Mouse (Mus musculus) heart, embryonic 10.5 days (tissue): Measurements from ENCODE around the gene Hist1h4f. TPM values are rescaled to one million over a fixed set of nuclear protein-coding genes. Genes with fewer than 3 reads are reported as not detected.

Experiments used
- DNase-seq: peaks from one replicate; pipeline ENCODE4 v3.0.0-alpha.2; 2017; ENCODE audit warnings: low spot score
- H3K27ac ChIP-seq: fragments of 300-500 bp; sonication (generic); 2 replicates; pipeline ENCODE4 v1.5.1; 2016; ENCODE audit warnings: mild to moderate bottlenecking
- H3K27me3 ChIP-seq: fragments of 300-500 bp; sonication (generic); 2 replicates; pipeline ENCODE4 v1.6.1; 2016; ENCODE audit warnings: mild to moderate bottlenecking; ENCODE audit not compliant: poor library complexity, insufficient read depth, severe bottlenecking
- H3K36me3 ChIP-seq: fragments of 300-500 bp; sonication (generic); 2 replicates; pipeline ENCODE4 v1.6.1; 2016; ENCODE audit warnings: mild to moderate bottlenecking, moderate library complexity
- H3K4me1 ChIP-seq: fragments of 300-500 bp; sonication (generic); 2 replicates; pipeline ENCODE4 v1.6.1; 2016; ENCODE audit warnings: mild to moderate bottlenecking
- H3K4me3 ChIP-seq: fragments of 300-500 bp; sonication (generic); 2 replicates; pipeline ENCODE4 v1.5.1; 2016; ENCODE audit warnings: mild to moderate bottlenecking, moderate library complexity
- H3K9me3 ChIP-seq: fragments of 300-500 bp; sonication (generic); 2 replicates; pipeline ENCODE4 v1.6.1; 2016; ENCODE audit warnings: mild to moderate bottlenecking, moderate library complexity
- WGBS: fragments of 180-500 bp; shearing (Covaris S2); methylation state at CpG from one replicate; pipeline ENCODE4 v1.1.7; 2016; 5-methylcytosine and 5-hydroxymethylcytosine counted together
- polyA plus RNA-seq: library from polyadenylated mRNA; unstranded; fragments of >200 nt; fragmentation: Nextera tagmentation; extraction: Ambion mirVana; gene quantifications from 2 replicates; pipeline ENCODE4 v1.2.1, GENCODE M21; 2016

Gene Hist1h4f
- polyA plus RNA-seq, 1 experiment from 2014 or later: 0.51 TPM

GRCm38 (mm10) chr13:23530181-23530900 lies 21.1 kb downstream of the Hist1h4f start:
- no peaks in the 10 kb centered on the region for H3K9me3 ChIP-seq
- H3K4me3 ChIP-seq: peak overlapping the region; percentile 67
- WGBS: under 1% methylated on average over 20 of the region's 20 CpGs
- H3K27me3 ChIP-seq: no peaks in the 10 kb centered on the region
- peaks cover 20% of the 10 kb centered on the region for H3K4me1 ChIP-seq
- H3K27ac ChIP-seq: peak overlapping the region; percentile 95
- no peaks in the 10 kb centered on the region for H3K36me3 ChIP-seq
- DNase-seq: no peak

GRCm38 (mm10) chr13:23529480-23530165 lies 21.8 kb downstream of the Hist1h4f start:
- 32% methylated on average over 2 of the region's 2 CpGs for WGBS
- H3K4me1 ChIP-seq: peaks cover 18% of the 10 kb centered on the region
- DNase-seq: no peak

GRCm38 (mm10) chr13:23529005-23529404 lies 22.4 kb downstream of the Hist1h4f start:
- Histone ChIP-seq H3K36me3 (no peaks in the 10 kb centered on the region), H3K9me3 (no peaks in the 10 kb centered on the region), H3K4me3 (peak overlapping the region; percentile 18; the same call in 1 of the 2 replicates), H3K27me3 (no peaks in the 10 kb centered on the region), H3K27ac (peak overlapping the region; percentile 59; the same call in 1 of the 2 replicates), H3K4me1 (peaks cover 15% of the 10 kb centered on the region)
- DNase-seq: no peak
- WGBS: 88% methylated on average over 5 of the region's 5 CpGs

More at GRCm38 (mm10) chr13:23529480-23530165, 21.8 kb downstream of the Hist1h4f start:
- H3K27ac ChIP-seq: peak overlapping the region; percentile 95
- peak overlapping the region; percentile 67 for H3K4me3 ChIP-seq
- no peaks in the 10 kb centered on the region for H3K9me3 ChIP-seq
- no peaks in the 10 kb centered on the region for H3K36me3 ChIP-seq
- H3K27me3 ChIP-seq: no peaks in the 10 kb centered on the region

- Histone ChIP-seq H3K4me1 (peaks cover 3% of the 10 kb centered on the region; the same call in 1 of the 2 replicates), H3K27ac (peak overlapping the region; percentile 72; the same call in 1 of the 2 replicates), H3K36me3 (no peaks in the 10 kb centered on the region), H3K9me3 (no peaks in the 10 kb centered on the region), H3K4me3 (peak overlapping the region; percentile 59), H3K27me3 (no peaks in the 10 kb centered on the region)
- peak; percentile 91 for DNase-seq
- WGBS: under 1% methylated on average over 17 of the region's 17 CpGs
Measured at GRCm38 (mm10) chr13:23526312-23526711, 25.1 kb downstream of the Hist1h4f start.

GRCm38 (mm10) chr13:23525901-23526300 lies 25.5 kb downstream of the Hist1h4f start:
- Histone ChIP-seq H3K36me3 (no peaks in the 10 kb centered on the region), H3K4me1 (peaks cover 3% of the 10 kb centered on the region; the same call in 1 of the 2 replicates), H3K4me3 (peak overlapping the region; percentile 59), H3K27ac (no peak overlapping the region), H3K9me3 (no peaks in the 10 kb centered on the region), H3K27me3 (no peaks in the 10 kb centered on the region)
- no peak for DNase-seq
- under 1% methylated on average over 10 of the region's 10 CpGs for WGBS

- Histone ChIP-seq H3K36me3 (no peaks in the 10 kb centered on the region), H3K27me3 (no peaks in the 10 kb centered on the region), H3K27ac (no peak overlapping the region), H3K4me1 (peaks cover 3% of the 10 kb centered on the region; the same call in 1 of the 2 replicates), H3K4me3 (peak overlapping the region; percentile 18; the same call in 1 of the 2 replicates), H3K9me3 (no peaks in the 10 kb centered on the region)
- peak; percentile 91 for DNase-seq
- WGBS: 11% methylated on average over 5 of the region's 5 CpGs
Measured at GRCm38 (mm10) chr13:23524654-23525053, 26.8 kb downstream of the Hist1h4f start.

GRCm38 (mm10) chr13:23523976-23524375 lies 27.5 kb downstream of the Hist1h4f start:
- DNase-seq: no peak
- WGBS: 61% methylated on average over 5 of the region's 5 CpGs

GRCm38 (mm10) chr13:23521703-23522102 lies 29.7 kb downstream of the Hist1h4f start:
- no peaks in the 10 kb centered on the region for H3K27me3 ChIP-seq
- no peaks in the 10 kb centered on the region; the same call in 1 of the 2 replicates for H3K4me1 ChIP-seq
- under 1% methylated on average over 14 of the region's 14 CpGs for WGBS
- H3K36me3 ChIP-seq: no peaks in the 10 kb centered on the region
- no peak overlapping the region for H3K27ac ChIP-seq
- H3K9me3 ChIP-seq: no peaks in the 10 kb centered on the region
- peak overlapping the region; percentile 40 for H3K4me3 ChIP-seq
- DNase-seq: peak; percentile 81

More at GRCm38 (mm10) chr13:23523976-23524375, 27.5 kb downstream of the Hist1h4f start:
- Histone ChIP-seq H3K36me3 (no peaks in the 10 kb centered on the region), H3K4me1 (peaks cover 1% of the 10 kb centered on the region; the same call in 1 of the 2 replicates), H3K9me3 (no peaks in the 10 kb centered on the region), H3K27ac (no peak overlapping the region), H3K27me3 (no peaks in the 10 kb centered on the region), H3K4me3 (no peak overlapping the region)

GRCm38 (mm10) chr13:23519416-23519815 lies 32.0 kb downstream of the Hist1h4f start:
- no peaks in the 10 kb centered on the region for H3K4me1 ChIP-seq
- H3K27ac ChIP-seq: no peak overlapping the region
- no peaks in the 10 kb centered on the region for H3K9me3 ChIP-seq
- under 1% methylated on average over 10 of the region's 10 CpGs for WGBS
- H3K4me3 ChIP-seq: peak overlapping the region; percentile 63
- DNase-seq: peak; percentile 85
- H3K36me3 ChIP-seq: no peaks in the 10 kb centered on the region
- no peaks in the 10 kb centered on the region for H3K27me3 ChIP-seq

- Histone ChIP-seq H3K9me3 (no peaks in the 10 kb centered on the region), H3K4me3 (peak overlapping the region; percentile 63), H3K36me3 (no peaks in the 10 kb centered on the region), H3K4me1 (no peaks in the 10 kb centered on the region), H3K27me3 (no peaks in the 10 kb centered on the region), H3K27ac (no peak overlapping the region)
- peak; percentile 83 for DNase-seq
- WGBS: under 1% methylated on average over 6 of the region's 6 CpGs
Measured at GRCm38 (mm10) chr13:23518885-23519284, 32.6 kb downstream of the Hist1h4f start.

- Histone ChIP-seq H3K27me3 (no peaks in the 10 kb centered on the region), H3K9me3 (no peaks in the 10 kb centered on the region), H3K4me3 (peak overlapping the region; percentile 63), H3K27ac (no peak overlapping the region), H3K4me1 (no peaks in the 10 kb centered on the region), H3K36me3 (no peaks in the 10 kb centered on the region)
- 0% methylated on average over 6 of the region's 6 CpGs for WGBS
- DNase-seq: no peak
Measured at GRCm38 (mm10) chr13:23518295-23518603, 33.2 kb downstream of the Hist1h4f start.

GRCm38 (mm10) chr13:23517603-23518294 lies 33.7 kb downstream of the Hist1h4f start:
- Histone ChIP-seq H3K36me3 (no peaks in the 10 kb centered on the region), H3K27ac (no peak overlapping the region), H3K9me3 (no peaks in the 10 kb centered on the region), H3K4me3 (peak overlapping the region; percentile 63), H3K27me3 (no peaks in the 10 kb centered on the region), H3K4me1 (no peaks in the 10 kb centered on the region)
- DNase-seq: peak; percentile 91
- under 1% methylated on average over 27 of the region's 27 CpGs for WGBS
